Mouse (Mus musculus) CD4-positive helper T cell, adult 2 months (primary cell): ENCODE data around the gene Duox1.
"Not testable (repeated sequence)": the region's sequence is repeated elsewhere in the genome, so short reads cannot be mapped to it uniquely, and the experiment has no call there.

ENCODE experiments used
- DNase-seq: peaks from one replicate; pipeline ENCODE4 v3.0.0-alpha.2; 2012; ENCODE audit warnings: low read depth, missing footprints, low spot score

Gene Duox1

GRCm38 (mm10) chr2:122311561-122311960, 3.9 kb upstream of the Duox1 start:
- no peak for DNase-seq

GRCm38 (mm10) chr2:122312722-122313417, 2.6 kb upstream of the Duox1 start:
- DNase-seq, result peak; percentile 58

- no peak for DNase-seq
These were observed 1.9 kb upstream of the Duox1 start, which contains the start of gene Duoxa1 for GRCm38 (mm10) chr2:122313536-122313935. TSS of gene Duoxa1 (minus strand) at chr2:122313730.

GRCm38 (mm10) chr2:122317384-122317783, 1.9 kb downstream of the Duox1 start:
- no peak for DNase-seq

- no peak for DNase-seq
These were observed 8.5 kb downstream of the Duox1 start for GRCm38 (mm10) chr2:122323960-122324359.

GRCm38 (mm10) chr2:122324586-122324985, 9.1 kb downstream of the Duox1 start:
- DNase-seq, result no peak

GRCm38 (mm10) chr2:122325361-122325760, 9.9 kb downstream of the Duox1 start:
- no peak for DNase-seq

GRCm38 (mm10) chr2:122327986-122328385, 12.5 kb downstream of the Duox1 start:
- DNase-seq, result no peak

GRCm38 (mm10) chr2:122330317-122330716, 14.8 kb downstream of the Duox1 start:
- DNase-seq, result not testable (repeated sequence)

- DNase-seq, result no peak
These were observed 16.8 kb downstream of the Duox1 start for GRCm38 (mm10) chr2:122332222-122332621.

GRCm38 (mm10) chr2:122334170-122334569, 18.7 kb downstream of the Duox1 start:
- DNase-seq, result no peak

- DNase-seq, result no peak
These were observed 21.8 kb downstream of the Duox1 start for GRCm38 (mm10) chr2:122337291-122337690.

GRCm38 (mm10) chr2:122345106-122345893, 29.8 kb downstream of the Duox1 start:
- no peak for DNase-seq

- DNase-seq, result not testable (repeated sequence)
These were observed 30.7 kb downstream of the Duox1 start for GRCm38 (mm10) chr2:122346164-122346563.

- no peak for DNase-seq
These were observed 31.8 kb downstream of the Duox1 start for GRCm38 (mm10) chr2:122347257-122347656.

GRCm38 (mm10) chr2:122348531-122349131, 33.2 kb downstream of the Duox1 start:
- peak; percentile 86 for DNase-seq

GRCm38 (mm10) chr2:122349136-122349785, 33.8 kb downstream of the Duox1 start:
- no peak for DNase-seq

- no peak for DNase-seq
These were observed 35.9 kb downstream of the Duox1 start for GRCm38 (mm10) chr2:122351156-122351930.

GRCm38 (mm10) chr2:122351931-122352329, 36.5 kb downstream of the Duox1 start:
- no peak for DNase-seq

- no peak for DNase-seq
These were observed 37.5 kb downstream of the Duox1 start for GRCm38 (mm10) chr2:122352992-122353391.

- DNase-seq, result no peak
These were observed 38.3 kb downstream of the Duox1 start for GRCm38 (mm10) chr2:122353765-122354164.
